Mouse (Mus musculus) CD4-positive, CD25-positive, alpha-beta regulatory T cell, adult 4 months (primary cell): ENCODE data around the gene Gm4952. TPM values are rescaled to one million over a fixed set of nuclear protein-coding genes. Genes with fewer than 3 reads are reported as not detected.
"Not testable (repeated sequence)": the region's sequence is repeated elsewhere in the genome, so short reads cannot be mapped to it uniquely, and the experiment has no call there.

Experiments used
- ATAC-seq: one replicate; pipeline ENCODE4 v1.8.0; 2017
- polyA plus RNA-seq, 2 experiments: library from polyadenylated mRNA; unstranded; fragments of 100-300 nt; shearing (Covaris generic); gene quantifications; one replicate each; pipeline ENCODE4 v1.2.1; 2017

Gene Gm4952
- polyA plus RNA-seq, 2 experiments from 2014 or later: not detected

DNA sequence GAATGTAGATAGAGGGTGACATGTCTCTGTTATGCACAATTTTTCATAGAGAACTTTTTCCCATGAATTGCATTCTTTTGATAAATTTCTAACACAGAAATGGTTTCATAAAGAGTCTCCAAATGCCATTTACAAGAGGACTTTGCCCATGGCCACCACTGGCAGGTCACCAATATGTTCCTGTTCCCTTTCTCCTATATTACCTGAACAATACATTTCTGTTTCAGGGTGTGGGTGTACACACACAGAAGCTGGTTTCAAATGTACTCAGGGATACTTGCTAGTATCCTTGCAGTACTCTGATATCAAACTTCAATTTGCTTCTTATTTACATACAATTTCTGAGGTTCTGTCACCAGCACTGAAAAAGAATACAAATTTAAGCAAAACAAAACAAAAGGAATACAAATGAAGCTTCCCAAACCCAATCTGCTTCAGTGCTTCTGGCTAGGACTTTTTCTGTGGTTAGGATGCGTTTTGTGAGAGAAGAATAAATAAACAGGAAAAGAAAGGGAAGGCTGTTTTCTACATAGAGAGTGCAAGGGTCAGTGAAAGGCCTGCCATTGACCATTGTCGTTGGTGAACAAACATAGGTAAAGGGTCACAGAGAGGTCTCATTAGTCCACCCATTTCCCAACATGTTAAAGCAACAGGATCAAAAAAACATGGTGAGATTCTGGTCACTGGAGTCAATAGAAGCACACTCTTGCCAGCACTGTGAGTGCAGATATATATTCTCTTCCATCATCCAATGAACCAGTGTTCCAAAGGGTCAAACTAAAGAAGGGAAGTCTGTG lies 1.1 kb downstream of the Gm4952 start:
- ATAC-seq: no peak

- no peak for ATAC-seq
Measured at GRCm38 (mm10) chr19:12608336-12608735, 8.6 kb downstream of the Gm4952 start.

GRCm38 (mm10) chr19:12613646-12614045 lies 13.9 kb downstream of the Gm4952 start:
- ATAC-seq: no peak

DNA sequence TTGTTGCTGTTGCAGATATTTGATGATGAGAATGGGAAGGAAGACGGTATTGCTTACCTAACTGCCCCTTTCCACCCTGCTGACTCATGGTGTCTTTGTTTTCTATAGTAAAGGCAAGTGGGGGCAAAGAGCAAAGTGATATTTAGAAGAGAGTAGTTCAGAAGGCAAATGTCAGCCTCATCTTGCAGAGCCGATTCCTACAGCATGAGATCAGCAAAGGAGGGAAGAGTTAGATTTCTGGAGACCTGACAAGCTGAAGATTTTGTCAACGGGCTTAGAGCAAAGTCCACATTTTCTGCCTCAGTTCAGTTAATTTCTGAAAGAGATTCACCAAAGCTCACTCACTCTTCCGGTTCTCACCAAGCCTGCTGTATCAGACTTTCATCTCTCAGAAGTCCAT lies 33.4 kb downstream of the Gm4952 start, which contains the start of gene Glyat:
Gene Glyat (plus strand): TSS at position 133 of the 400 bp plus-strand sequence.
- ATAC-seq: no peak

GRCm38 (mm10) chr19:12634259-12634658 lies 34.5 kb downstream of the Gm4952 start:
- ATAC-seq: no peak

- ATAC-seq: no peak
Measured at GRCm38 (mm10) chr19:12634963-12635362, 35.2 kb downstream of the Gm4952 start.

GRCm38 (mm10) chr19:12636863-12637262 lies 37.1 kb downstream of the Gm4952 start:
- no peak for ATAC-seq

DNA sequence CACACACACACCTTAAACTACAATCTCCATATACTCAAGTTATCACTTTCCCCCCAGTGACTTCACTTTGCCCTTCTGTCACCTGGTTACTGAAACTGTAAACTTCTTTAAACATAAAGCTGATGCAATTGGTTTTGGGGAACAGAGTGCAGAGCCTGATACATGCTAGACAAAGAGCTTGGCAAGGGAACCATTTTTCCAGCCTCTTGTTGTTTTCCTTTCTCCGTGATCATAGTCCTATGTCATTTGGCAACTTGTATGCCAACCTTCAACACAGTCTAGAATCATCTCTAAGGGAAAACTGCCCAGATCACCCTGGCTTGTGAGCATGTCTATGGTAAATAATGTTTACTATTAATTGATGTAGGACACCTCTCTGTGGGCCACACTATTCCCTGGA lies 38.3 kb downstream of the Gm4952 start:
- no peak for ATAC-seq

DNA sequence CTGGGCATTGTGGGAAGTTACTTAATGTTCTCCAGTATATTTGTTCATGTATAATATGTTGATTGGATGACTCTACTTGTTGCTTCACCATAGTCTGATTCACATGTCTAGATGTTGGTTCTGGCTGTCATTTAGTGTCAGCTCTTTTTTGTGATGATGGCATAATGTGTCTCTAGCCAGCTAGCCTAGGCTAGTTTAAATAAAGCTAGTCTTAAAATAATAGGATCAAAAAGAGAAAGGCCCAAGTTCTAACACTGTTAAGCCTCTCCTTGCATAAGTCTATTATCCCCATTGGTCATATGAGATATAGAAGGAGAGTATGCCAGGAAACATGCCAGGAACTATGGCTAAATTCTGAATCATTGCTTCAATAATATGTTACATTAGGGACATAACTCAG lies 49.7 kb downstream of the Gm4952 start:
- ATAC-seq: no peak

GRCm38 (mm10) chr19:12666156-12666555 lies 66.4 kb downstream of the Gm4952 start:
- ATAC-seq: no peak

DNA sequence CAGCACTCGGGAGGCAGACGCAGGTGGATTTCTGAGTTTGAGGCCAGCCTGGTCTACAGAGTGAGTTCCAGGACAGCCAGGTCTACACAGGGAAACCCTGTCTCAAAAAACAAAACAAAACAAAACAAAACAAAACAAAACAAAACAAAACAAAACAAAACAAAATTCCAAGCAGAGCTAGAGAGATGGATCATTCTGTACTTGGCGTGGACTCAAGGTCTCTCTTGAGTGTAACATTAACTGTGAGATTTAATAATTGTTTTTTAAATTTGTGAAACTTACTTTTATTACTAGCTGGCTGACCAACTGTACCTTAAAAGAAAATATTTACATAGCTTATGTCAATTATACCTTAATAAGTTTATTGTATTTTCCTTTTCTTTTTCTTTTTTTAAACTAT lies 68.8 kb downstream of the Gm4952 start:
- ATAC-seq: not testable (repeated sequence)

DNA sequence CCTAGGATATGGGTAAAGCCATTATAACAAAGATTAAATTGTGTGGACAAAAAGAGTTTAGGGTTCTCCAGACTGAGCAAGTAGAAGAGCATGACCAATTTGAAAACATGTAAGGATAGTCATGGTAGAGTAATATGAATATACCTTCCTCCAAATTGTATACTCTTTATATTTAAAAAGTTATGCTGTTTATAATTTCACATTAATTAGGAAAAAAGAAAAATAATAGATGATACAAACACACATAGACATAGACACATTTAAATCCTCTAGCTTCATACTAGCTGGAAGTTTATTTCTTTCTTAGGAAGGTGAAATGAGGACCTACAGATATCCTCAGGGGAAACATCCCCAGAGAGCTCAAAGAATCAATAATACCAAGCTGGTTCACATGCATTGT lies 70.4 kb downstream of the Gm4952 start, which contains the start of gene Olfr1442:
Gene Olfr1442 (plus strand): TSS at position 301 of the 400 bp plus-strand sequence.
- no peak for ATAC-seq

- no peak for ATAC-seq
Measured at GRCm38 (mm10) chr19:12671051-12671450, 71.3 kb downstream of the Gm4952 start.

GRCm38 (mm10) chr19:12677812-12678211 lies 78.0 kb downstream of the Gm4952 start, which contains the start of gene Olfr1443:
Olfr1443 (plus strand) TSS chr19:12678112.
- ATAC-seq: no peak

Other genes starting within 250 kb of the Gm4952 start
- gene Olfr1440, start 212.7 kb upstream of the Gm4952 start, polyA plus RNA-seq: under 1 TPM in 1 of 2 experiments, not detected in 1; 0.09 TPM
- gene Olfr1441, start 182.5 kb upstream of the Gm4952 start, polyA plus RNA-seq: not detected
- gene Pfpl, start 172.1 kb upstream of the Gm4952 start, polyA plus RNA-seq: not detected
- under 1 TPM; 0.15 to 0.44 TPM for gene Mpeg1, start 139.2 kb upstream of the Gm4952 start, polyA plus RNA-seq
- 10 to 100 TPM in 1 of 2 experiments, 1 to 10 TPM in 1; 6.8 to 11.4 TPM for gene Dtx4, start 98.5 kb upstream of the Gm4952 start, polyA plus RNA-seq
- gene Fam111a, start 54.2 kb upstream of the Gm4952 start, polyA plus RNA-seq: 10 to 100 TPM; 43.5 to 49.8 TPM
- under 1 TPM in 1 of 2 experiments, not detected in 1; 0.19 TPM for gene Glyat, start 33.3 kb downstream of the Gm4952 start, polyA plus RNA-seq
- gene Olfr1442, start 70.5 kb downstream of the Gm4952 start, polyA plus RNA-seq: not detected
- not detected for gene Olfr1443, start 78.1 kb downstream of the Gm4952 start, polyA plus RNA-seq
- gene Keg1, start 95.8 kb downstream of the Gm4952 start, polyA plus RNA-seq: not detected
- gene Cntf, start 165.7 kb downstream of the Gm4952 start, polyA plus RNA-seq: 1 to 10 TPM; 2.9 to 3.4 TPM
- gene Zfp91, start 196.2 kb downstream of the Gm4952 start, polyA plus RNA-seq: 10 to 100 TPM; 21.2 to 22.9 TPM
- 100 to 1,000 TPM; 220 to 255 TPM for gene Lpxn, start 196.2 kb downstream of the Gm4952 start, polyA plus RNA-seq
- gene Gm5244, start 246.7 kb downstream of the Gm4952 start, polyA plus RNA-seq: 1 to 10 TPM in 1 of 2 experiments, not detected in 1; 1.0 TPM